Mouse (Mus musculus): ENCODE measurements around the gene Trim43c. TPM values are rescaled to one million over a fixed set of nuclear protein-coding genes. Genes with fewer than 3 reads are reported as not detected.
A peak's percentile ranks its signal among the peaks of the same experiment; 100 is the strongest.
"Not testable (repeated sequence)": the region's sequence is repeated elsewhere in the genome, so short reads cannot be mapped to it uniquely, and the experiment has no call there.

Gene Trim43c
- not detected for total RNA-seq (2022)

GRCm38 (mm10) chr9:88838864-88839263 is at the start of gene Trim43c:
Gene Trim43c, plus strand, starts transcription at chr9:88839164.
- not testable (repeated sequence) for DNase-seq

DNA sequence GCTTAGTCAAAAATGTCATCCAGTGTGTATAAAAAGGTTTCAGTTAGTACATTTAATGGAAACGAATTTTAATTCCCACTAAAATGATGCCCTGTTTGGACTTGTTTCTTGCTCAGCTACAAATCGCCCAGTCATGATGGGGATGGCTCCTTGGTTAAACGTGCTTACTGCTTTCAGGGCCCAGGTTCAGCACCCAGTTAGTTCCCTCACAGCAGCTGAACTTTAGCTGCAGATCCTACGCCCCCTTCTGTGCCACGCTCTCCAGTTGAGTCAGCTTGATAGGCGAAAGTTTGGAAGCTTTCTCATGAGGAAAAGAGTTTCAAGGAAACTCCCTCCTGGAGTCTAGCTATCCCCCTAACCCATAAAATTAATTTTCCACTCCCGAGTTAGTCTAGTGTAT is 14.1 kb downstream of the Trim43c start:
- not testable (repeated sequence) for DNase-seq

DNA sequence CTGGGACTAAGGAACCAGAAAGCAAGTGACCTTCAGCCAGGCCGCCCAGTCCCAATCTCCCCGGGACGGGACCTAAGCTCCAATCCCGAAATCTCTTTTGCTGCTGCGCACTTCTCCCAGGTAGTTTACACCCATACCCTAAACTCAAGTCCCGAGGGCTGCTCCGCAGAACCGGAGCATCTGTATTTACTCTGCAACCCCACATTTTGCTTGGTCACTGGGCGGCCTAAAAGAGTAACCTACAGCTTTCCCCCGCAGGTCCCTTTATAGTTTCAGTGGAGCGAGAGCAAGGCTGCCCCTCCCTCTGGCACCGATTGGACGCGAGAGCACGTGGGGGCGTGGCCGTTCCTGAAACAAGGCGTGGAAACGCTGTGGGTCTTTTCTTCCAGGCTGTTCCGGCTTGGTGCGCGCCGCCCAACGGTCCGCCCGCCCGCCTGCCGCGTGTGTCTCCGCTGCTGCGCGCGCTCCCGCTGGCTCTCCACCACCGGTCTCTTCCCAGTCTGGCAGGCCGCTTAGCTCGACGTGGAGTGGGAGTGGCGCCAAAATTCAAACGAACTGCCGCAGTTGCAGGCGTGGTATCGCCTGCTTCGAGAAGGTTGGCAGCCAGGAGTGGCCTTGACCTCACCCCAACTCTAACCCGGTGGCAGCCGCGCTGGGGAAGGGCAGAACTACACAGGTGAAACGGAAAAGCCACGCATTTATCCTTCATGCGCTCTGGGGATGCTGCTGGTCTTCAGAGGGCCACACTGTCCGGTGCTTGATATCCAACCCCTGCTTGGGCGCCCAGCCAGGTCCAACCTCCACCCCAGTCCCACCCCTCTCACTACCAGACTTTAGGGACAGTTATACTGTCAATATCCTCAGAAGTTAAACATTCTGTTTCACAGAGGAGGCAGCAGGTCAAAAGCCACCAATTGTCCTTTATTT is 19.9 kb downstream of the Trim43c start:
- DNase-seq = peak; percentile 88

Other genes with a start within 250 kb of the Trim43c start
- gene Mthfsl, start 118.9 kb upstream of the Trim43c start, total RNA-seq (2022) = 10 to 100 TPM; 38.5 to 48.2 (median 42.9) TPM
- 1 to 10 TPM in 3 of 4 experiments, under 1 TPM in 1; 0.95 to 3.3 (median 1.6) TPM for gene Bcl2a1d, start 107.2 kb upstream of the Trim43c start, total RNA-seq (2022)
- gene Bcl2a1a, start 117.7 kb downstream of the Trim43c start, total RNA-seq (2022) = 1 to 10 TPM in 3 of 4 experiments, not detected in 1; 1.3 to 3.5 (median 1.4) TPM